Mouse (Mus musculus) neural tube, embryonic 13.5 days (tissue): ENCODE measurements at regions not wholly inside any gene's neighbourhood (a gene's known extent, or its start where the extent isn't known, plus 50 kb on each side); places are given as distances from the start of the nearest gene placed in this dataset.

Experiments used
- ATAC-seq: fragments of 200-750 bp; cut with Nextera tagmentation; 2 replicates; pipeline ENCODE4 v1.8.0; 2017; ENCODE audit warnings: low read depth, mild to moderate bottlenecking, moderate TSS enrichment, moderate library complexity
- H3K27ac ChIP-seq: fragments of 300-500 bp; sonication (generic); replicated peaks from 2 replicates; pipeline ENCODE4 v1.5.1; 2015; ENCODE audit warnings: moderate library complexity, mild to moderate bottlenecking, inconsistent platforms
- H3K27me3 ChIP-seq: fragments of 300-500 bp; sonication (generic); 2 replicates; pipeline ENCODE4 v1.6.1; 2015; ENCODE audit warnings: mild to moderate bottlenecking, inconsistent platforms
- H3K36me3 ChIP-seq: fragments of 300-500 bp; sonication (generic); 2 replicates; pipeline ENCODE4 v1.6.1; 2015; ENCODE audit warnings: mild to moderate bottlenecking, inconsistent platforms
- H3K4me1 ChIP-seq: fragments of 300-500 bp; sonication (generic); replicated peaks from 2 replicates; pipeline ENCODE4 v1.6.1; 2015; ENCODE audit warnings: inconsistent platforms
- H3K4me2 ChIP-seq: fragments of 300-500 bp; sonication (generic); 2 replicates; pipeline ENCODE4 v1.6.1; 2015; ENCODE audit warnings: inconsistent platforms, mild to moderate bottlenecking, moderate library complexity
- H3K4me3 ChIP-seq: fragments of 300-500 bp; sonication (generic); 2 replicates; pipeline ENCODE4 v1.5.1; 2015; ENCODE audit warnings: mild to moderate bottlenecking, inconsistent platforms
- H3K9ac ChIP-seq: fragments of 300-500 bp; sonication (generic); 2 replicates; pipeline ENCODE4 v1.6.1; 2015; ENCODE audit warnings: moderate library complexity, mild to moderate bottlenecking, inconsistent platforms
- H3K9me3 ChIP-seq: fragments of 300-500 bp; sonication (generic); 2 replicates; pipeline ENCODE4 v1.6.1; 2016; ENCODE audit warnings: inconsistent platforms
- WGBS: fragments of 180-500 bp; shearing (Covaris S2); methylation state at CpG from one replicate; pipeline ENCODE4 v1.1.7; 2015; 5-methylcytosine and 5-hydroxymethylcytosine counted together

- Histone ChIP-seq H3K36me3 (no peaks in the 10 kb centered on the region), H3K4me3 (no peak overlapping the region), H3K4me2 (no peak overlapping the region), H3K27ac (no peak overlapping the region), H3K9ac (no peak overlapping the region), H3K4me1 (no peaks in the 10 kb centered on the region), H3K27me3 (no peaks in the 10 kb centered on the region), H3K9me3 (no peaks in the 10 kb centered on the region)
- ATAC-seq: no peak
- WGBS: 80% methylated on average over 5 of the region's 5 CpGs
These were observed 153.0 kb upstream of the Cdh5 start for GRCm38 (mm10) chr8:103948474-103948873.

DNA sequence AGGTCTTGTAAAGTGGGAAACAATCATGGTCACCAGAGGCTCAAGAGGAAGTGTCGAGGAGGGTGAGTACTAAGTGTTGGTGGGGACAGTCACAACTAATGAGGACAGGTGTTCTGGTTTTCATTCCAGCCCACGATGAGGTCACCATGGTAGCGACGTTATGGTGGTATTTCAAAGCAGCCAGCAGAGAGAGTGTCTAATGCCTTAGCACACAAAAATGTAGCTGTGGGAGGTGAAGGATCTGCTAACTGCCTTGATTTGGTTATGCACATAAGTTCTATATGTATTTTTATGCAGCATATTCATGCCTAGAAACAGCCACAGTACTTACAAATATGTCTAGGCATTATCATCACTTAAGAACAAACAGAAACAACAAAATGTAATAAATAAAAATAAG, 151.0 kb upstream of the Cdh5 start:
- Histone ChIP-seq H3K4me3 (no peak overlapping the region), H3K4me1 (no peaks in the 10 kb centered on the region), H3K27me3 (no peaks in the 10 kb centered on the region), H3K9me3 (no peaks in the 10 kb centered on the region), H3K4me2 (no peak overlapping the region), H3K27ac (no peak overlapping the region), H3K36me3 (no peaks in the 10 kb centered on the region), H3K9ac (no peak overlapping the region)
- ATAC-seq: no peak
- WGBS: 87% methylated on average over 4 of the region's 4 CpGs

DNA sequence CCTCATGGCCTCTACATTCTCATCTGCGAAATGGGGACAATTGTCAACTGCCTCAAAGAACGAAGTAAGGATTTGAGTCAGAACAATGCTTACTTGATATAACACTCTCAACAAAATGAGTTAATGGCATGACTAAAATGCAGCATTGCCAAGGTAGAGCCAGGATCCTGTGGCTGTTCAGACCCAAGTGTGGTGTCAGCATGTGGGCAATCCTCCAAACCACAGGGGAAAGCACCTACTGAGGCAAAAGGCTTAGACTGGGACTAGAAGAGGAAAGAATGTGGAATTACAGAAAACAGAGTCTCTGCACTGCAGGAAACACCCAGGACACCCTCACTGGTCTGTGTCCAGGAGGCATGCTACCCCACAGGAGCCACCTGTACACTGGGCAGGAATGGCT, 147.8 kb upstream of the Cdh5 start:
- H3K9me3 ChIP-seq: no peaks in the 10 kb centered on the region
- no peak overlapping the region for H3K4me3 ChIP-seq
- no peak overlapping the region for H3K9ac ChIP-seq
- ATAC-seq: no peak
- no peak overlapping the region for H3K27ac ChIP-seq
- no peaks in the 10 kb centered on the region for H3K36me3 ChIP-seq
- H3K27me3 ChIP-seq: no peaks in the 10 kb centered on the region
- no peaks in the 10 kb centered on the region for H3K4me1 ChIP-seq
- 94% methylated on average over 2 of the region's 2 CpGs for WGBS
- H3K4me2 ChIP-seq: no peak overlapping the region

- no peak for ATAC-seq
- Histone ChIP-seq H3K27me3 (no peaks in the 10 kb centered on the region), H3K36me3 (no peaks in the 10 kb centered on the region), H3K4me1 (no peaks in the 10 kb centered on the region), H3K9me3 (no peaks in the 10 kb centered on the region), H3K27ac (no peak overlapping the region), H3K4me3 (no peak overlapping the region), H3K9ac (no peak overlapping the region), H3K4me2 (no peak overlapping the region)
- WGBS: 83% methylated on average over 4 of the region's 4 CpGs
These were observed 145.7 kb upstream of the Cdh5 start for GRCm38 (mm10) chr8:103955568-103956260.

GRCm38 (mm10) chr8:103964293-103964918, 137.0 kb upstream of the Cdh5 start:
- peaks cover 8% of the 10 kb centered on the region for H3K4me1 ChIP-seq
- H3K4me2 ChIP-seq: no peak overlapping the region
- no peak overlapping the region for H3K9ac ChIP-seq
- H3K36me3 ChIP-seq: no peaks in the 10 kb centered on the region
- no peaks in the 10 kb centered on the region for H3K9me3 ChIP-seq
- ATAC-seq: peak; percentile 56
- 40% methylated on average over 7 of the region's 7 CpGs for WGBS
- H3K27ac ChIP-seq: no peak overlapping the region
- no peak overlapping the region for H3K4me3 ChIP-seq
- H3K27me3 ChIP-seq: no peaks in the 10 kb centered on the region

DNA sequence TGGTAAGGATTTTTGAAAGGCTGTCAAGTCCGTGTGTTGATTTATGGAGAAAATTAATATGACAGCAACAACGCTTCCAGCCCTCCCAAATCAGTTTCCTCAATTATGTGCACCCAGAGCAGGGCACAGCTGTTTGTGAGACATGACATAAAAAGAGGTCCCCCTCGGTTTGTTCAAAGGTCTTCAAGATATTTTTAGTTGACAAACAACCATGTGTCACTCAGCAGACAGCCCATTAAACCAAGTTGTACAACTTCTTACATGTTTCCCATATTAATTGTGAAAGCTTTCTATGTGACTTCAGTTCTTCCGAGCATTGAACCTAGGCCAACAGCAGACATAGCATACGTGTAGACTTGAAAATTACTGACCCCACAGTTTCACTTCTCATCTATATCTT, 131.5 kb upstream of the Cdh5 start:
- peaks cover 1% of the 10 kb centered on the region for H3K4me1 ChIP-seq
- no peak for ATAC-seq
- H3K27me3 ChIP-seq: no peaks in the 10 kb centered on the region
- H3K27ac ChIP-seq: no peak overlapping the region
- H3K4me3 ChIP-seq: no peak overlapping the region
- H3K4me2 ChIP-seq: no peak overlapping the region
- no peaks in the 10 kb centered on the region for H3K9me3 ChIP-seq
- no peaks in the 10 kb centered on the region for H3K36me3 ChIP-seq
- whole genome bisulfite sequencing: 86% methylated on average over 5 of the region's 5 CpGs
- H3K9ac ChIP-seq: no peak overlapping the region

DNA sequence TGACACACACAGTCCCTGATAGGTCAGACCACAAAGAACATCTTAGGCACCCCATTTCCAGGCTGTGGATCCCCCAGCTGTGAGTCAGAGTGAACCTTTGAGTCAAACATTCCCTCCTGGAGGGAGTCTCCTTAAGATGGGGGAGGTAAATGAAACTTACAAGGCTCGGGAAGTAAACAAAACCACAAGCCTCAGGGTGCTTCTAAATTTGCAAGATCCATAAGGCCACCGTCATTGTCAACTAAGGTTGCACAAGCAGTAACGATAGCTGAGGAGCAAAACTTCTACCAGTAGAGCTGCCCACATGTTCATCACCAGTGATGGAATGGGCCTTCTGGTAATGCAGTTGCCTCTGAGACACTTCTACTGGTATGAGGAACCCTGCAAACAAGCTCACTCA, 130.9 kb upstream of the Cdh5 start:
- Histone ChIP-seq H3K27me3 (no peaks in the 10 kb centered on the region), H3K9ac (no peak overlapping the region), H3K36me3 (no peaks in the 10 kb centered on the region), H3K9me3 (no peaks in the 10 kb centered on the region), H3K4me1 (no peaks in the 10 kb centered on the region), H3K27ac (no peak overlapping the region), H3K4me2 (no peak overlapping the region), H3K4me3 (no peak overlapping the region)
- ATAC-seq: no peak
- WGBS: 91% methylated on average over 3 of the region's 3 CpGs

DNA sequence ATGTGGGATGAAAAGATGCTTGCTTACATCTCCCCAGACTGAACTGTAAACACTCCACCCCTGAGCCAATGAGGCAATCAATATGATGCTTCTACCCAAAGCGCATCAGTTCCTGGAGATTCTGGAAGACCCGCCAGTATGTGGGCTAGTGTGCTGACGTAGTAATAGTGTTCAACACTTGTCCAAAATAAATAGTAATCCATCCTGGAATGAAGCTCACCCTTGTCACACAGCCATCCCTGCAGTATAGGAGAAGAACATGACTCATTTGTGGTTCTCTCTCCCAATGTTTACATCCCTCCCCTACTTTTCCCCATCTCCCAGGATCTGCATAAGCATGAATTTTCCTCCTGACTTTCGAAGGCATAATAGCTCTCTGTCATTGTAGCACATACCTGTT, 130.5 kb upstream of the Cdh5 start:
- Histone ChIP-seq H3K36me3 (no peaks in the 10 kb centered on the region), H3K9me3 (no peaks in the 10 kb centered on the region), H3K4me1 (no peaks in the 10 kb centered on the region), H3K9ac (no peak overlapping the region), H3K27me3 (no peaks in the 10 kb centered on the region), H3K4me2 (no peak overlapping the region), H3K4me3 (no peak overlapping the region), H3K27ac (no peak overlapping the region)
- ATAC-seq: no peak
- 90% methylated on average over 4 of the region's 4 CpGs for WGBS

- no peak for ATAC-seq
- H3K4me2 ChIP-seq: no peak overlapping the region
- no peak overlapping the region for H3K27ac ChIP-seq
- 76% methylated on average over 6 of the region's 6 CpGs for WGBS
- no peaks in the 10 kb centered on the region for H3K4me1 ChIP-seq
- H3K36me3 ChIP-seq: no peaks in the 10 kb centered on the region
- no peaks in the 10 kb centered on the region for H3K27me3 ChIP-seq
- H3K9me3 ChIP-seq: no peaks in the 10 kb centered on the region
- no peak overlapping the region for H3K9ac ChIP-seq
- no peak overlapping the region for H3K4me3 ChIP-seq
These were observed 124.9 kb upstream of the Cdh5 start for GRCm38 (mm10) chr8:103976488-103976887.

DNA sequence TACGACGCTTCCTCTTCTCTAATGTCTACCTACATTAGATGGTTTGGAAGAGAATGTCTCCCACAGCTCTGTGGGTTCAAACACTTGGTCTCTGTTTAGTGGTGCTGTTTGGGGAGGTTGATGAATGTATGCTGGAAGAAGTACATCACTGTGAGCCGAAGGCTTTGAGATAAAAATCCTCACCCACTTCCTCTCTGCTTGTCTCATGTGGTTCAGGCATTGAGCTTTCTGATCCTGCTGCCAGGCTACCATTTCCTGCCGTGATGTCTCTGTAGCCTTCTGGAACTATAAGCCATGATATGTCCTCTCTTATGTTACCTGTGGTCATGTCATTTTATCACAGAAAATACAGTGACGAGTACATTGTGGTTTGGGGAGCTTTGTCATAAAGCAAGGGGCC, 122.5 kb upstream of the Cdh5 start:
- no peaks in the 10 kb centered on the region for H3K9me3 ChIP-seq
- no peaks in the 10 kb centered on the region for H3K27me3 ChIP-seq
- no peaks in the 10 kb centered on the region for H3K36me3 ChIP-seq
- H3K27ac ChIP-seq: no peak overlapping the region
- no peaks in the 10 kb centered on the region for H3K4me1 ChIP-seq
- no peak overlapping the region for H3K9ac ChIP-seq
- whole genome bisulfite sequencing: 91% methylated on average over 5 of the region's 5 CpGs
- no peak overlapping the region for H3K4me3 ChIP-seq
- no peak overlapping the region for H3K4me2 ChIP-seq
- ATAC-seq: no peak

DNA sequence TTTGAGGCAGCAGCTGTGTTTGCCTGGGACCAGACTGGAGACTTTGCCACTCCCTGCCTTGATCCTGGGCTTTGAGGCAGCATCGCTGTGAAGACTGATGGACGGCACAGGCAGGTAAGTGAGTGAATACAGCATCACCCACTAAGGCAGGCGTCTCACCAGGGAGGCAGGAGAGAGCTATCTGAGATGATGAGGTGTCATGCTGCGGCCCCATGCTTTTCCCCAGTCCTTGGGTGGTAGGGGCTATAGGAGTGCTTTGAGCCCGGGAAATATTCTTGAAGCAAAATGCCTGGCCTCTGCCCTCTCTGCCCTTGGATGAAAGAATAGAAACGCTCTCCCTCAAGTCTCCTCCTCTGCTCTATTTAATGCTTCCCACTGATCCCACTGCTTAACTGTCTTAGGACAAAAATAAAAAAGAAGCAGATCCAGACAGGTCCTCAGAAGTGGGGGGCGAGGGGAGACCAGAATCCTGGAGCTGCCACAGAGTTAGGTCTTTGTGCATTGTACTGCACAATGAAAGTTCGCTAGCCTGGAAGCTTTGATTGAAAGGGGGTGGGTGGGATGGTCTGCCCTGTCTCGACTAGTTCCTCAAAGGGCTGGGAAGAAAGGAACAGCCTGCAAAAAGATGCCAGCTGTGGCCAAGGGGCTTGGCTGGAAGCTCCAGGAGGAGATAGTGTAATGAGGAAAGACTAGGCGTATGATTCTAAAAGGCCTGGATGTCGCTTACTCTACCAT, 117.4 kb upstream of the Cdh5 start:
- H3K4me2 ChIP-seq: no peak overlapping the region
- no peaks in the 10 kb centered on the region for H3K36me3 ChIP-seq
- no peak overlapping the region for H3K9ac ChIP-seq
- H3K27ac ChIP-seq: no peak overlapping the region
- ATAC-seq: no peak
- WGBS: 55% methylated on average over 11 of the region's 11 CpGs
- H3K27me3 ChIP-seq: no peaks in the 10 kb centered on the region
- no peaks in the 10 kb centered on the region for H3K9me3 ChIP-seq
- no peak overlapping the region for H3K4me3 ChIP-seq
- no peaks in the 10 kb centered on the region for H3K4me1 ChIP-seq

- 91% methylated on average over 2 of the region's 2 CpGs for WGBS
- no peak for ATAC-seq
- H3K9me3 ChIP-seq: no peaks in the 10 kb centered on the region
- H3K36me3 ChIP-seq: no peaks in the 10 kb centered on the region
- no peak overlapping the region for H3K9ac ChIP-seq
- H3K27ac ChIP-seq: no peak overlapping the region
- no peaks in the 10 kb centered on the region for H3K27me3 ChIP-seq
- no peak overlapping the region for H3K4me2 ChIP-seq
- H3K4me1 ChIP-seq: no peaks in the 10 kb centered on the region
- no peak overlapping the region for H3K4me3 ChIP-seq
These were observed 115.8 kb upstream of the Cdh5 start for GRCm38 (mm10) chr8:103985640-103986039.
